Comparison of ENCODE assay signal across 18 mouse cellular contexts in the genomic region with DNA sequence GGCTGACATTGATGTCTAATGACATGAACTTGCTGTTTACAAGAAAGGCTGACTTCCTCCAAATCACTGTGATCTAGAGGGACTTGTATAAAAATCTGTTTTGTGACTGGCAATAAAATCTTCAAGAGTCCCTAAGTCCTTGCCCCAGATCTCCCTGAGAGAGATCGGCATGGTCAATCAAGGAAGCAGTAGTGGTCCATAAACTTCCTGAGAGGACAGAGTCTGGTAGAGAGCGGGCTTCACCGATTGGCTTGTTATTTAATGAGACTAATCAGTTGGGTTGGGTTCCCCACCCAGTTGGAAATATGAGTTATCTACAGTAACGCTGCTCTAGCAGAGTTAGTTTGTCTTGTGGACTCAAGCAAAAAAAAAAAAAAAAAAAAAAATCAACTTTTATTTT.
"Had no signal": no experiment of that assay in that cellular context is flagged by ENCODE, and none has a peak within 500 bp of the region (broad histone marks: within the 10 kb centered on the region; RNA-seq: fewer than 3 reads in every experiment).

No protein-coding gene starts in this region.

- H3K27me3 ChIP-seq: midbrain, embryonic 12.5 days; neural tube, embryonic 13.5 days; neural tube, embryonic 15.5 days; stomach, embryonic 15.5 days had no signal

- DNase-seq: lung, adult 18-20 months; lung, embryonic 14.5 days; lung, postnatal 10 days; lung, postnatal 4 days; midbrain, embryonic 14.5 days; retina, postnatal 1 day; right cerebral cortex, adult 18-20 months; thymus, adult 2 months; thymus, postnatal 14 days; thymus, postnatal 36 days had no signal

- H3K36me3 ChIP-seq: midbrain, embryonic 10.5 days; stomach, embryonic 15.5 days had no signal

- H3K4me3 ChIP-seq: midbrain, embryonic 10.5 days; midbrain, embryonic 12.5 days; myocyte; neural tube, embryonic 13.5 days; neural tube, embryonic 15.5 days; stomach, embryonic 15.5 days had no signal

- H3K4me2 ChIP-seq: lung, embryonic 14.5 days; midbrain, embryonic 12.5 days; neural tube, embryonic 13.5 days; neural tube, embryonic 15.5 days; stomach, embryonic 15.5 days had no signal

- H3K9me3 ChIP-seq: midbrain, embryonic 10.5 days; midbrain, embryonic 12.5 days; neural tube, embryonic 13.5 days; neural tube, embryonic 15.5 days; stomach, embryonic 15.5 days had no signal

- H3K27ac ChIP-seq: midbrain, embryonic 10.5 days; midbrain, embryonic 12.5 days; neural tube, embryonic 13.5 days; neural tube, embryonic 15.5 days; stomach, embryonic 15.5 days; stomach, postnatal 0 days had no signal

- H3K4me1 ChIP-seq: midbrain, embryonic 10.5 days; midbrain, embryonic 12.5 days; neural tube, embryonic 13.5 days; neural tube, embryonic 15.5 days; stomach, embryonic 15.5 days had no signal

- H3K9ac ChIP-seq: lung, embryonic 14.5 days; midbrain, embryonic 12.5 days; neural tube, embryonic 13.5 days; neural tube, embryonic 15.5 days; stomach, embryonic 15.5 days had no signal

- ATAC-seq: midbrain, embryonic 16.5 days had no signal
